Mouse (Mus musculus): ENCODE results near the gene Cd300lb. TPM values are rescaled to one million over a fixed set of nuclear protein-coding genes. Genes with fewer than 3 reads are reported as not detected.

Cd300lb gene
- polyA plus RNA-seq, 1 experiment from 2014 or later, result 0.21 TPM

DNA sequence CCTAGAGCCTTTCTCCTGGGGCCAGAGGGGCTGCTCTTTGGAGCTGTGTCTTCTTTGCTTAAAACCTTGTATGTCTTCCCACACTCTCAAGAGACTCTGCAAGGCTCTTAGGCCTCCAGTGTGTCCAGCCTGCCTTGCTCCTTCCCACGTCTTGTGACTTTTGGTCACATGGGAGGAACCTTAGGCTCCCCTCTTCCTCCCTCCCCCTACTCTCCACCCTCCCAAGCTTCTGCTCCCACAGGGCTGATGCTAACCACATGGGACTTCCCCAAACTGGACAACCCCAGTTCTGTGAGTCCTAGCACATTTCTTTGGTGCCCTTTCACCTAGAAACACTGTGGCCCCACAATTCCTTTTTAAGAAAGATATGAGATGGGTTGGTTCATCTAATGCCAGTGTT is 36.2 kb downstream of the Cd300lb start:
- H3K4me2 ChIP-seq (ENCODE audit: low read length), result no peak overlapping the region
- WGBS, result 47% methylated on average over 1 of the region's 1 CpGs
- H3K9ac ChIP-seq (replicated peaks; ENCODE audit: low read length), result no peak overlapping the region
- no peak overlapping the region for H3K27ac ChIP-seq (replicated peaks; ENCODE audit: low read depth, low read length)
- no peaks in the 10 kb centered on the region for H3K4me1 ChIP-seq (ENCODE audit: control insufficient read depth, insufficient read depth, low read length)
- no peaks in the 10 kb centered on the region for H3K9me3 ChIP-seq (ENCODE audit: control insufficient read depth, low read length)
- DNase-seq, result no peak
- H3K36me3 ChIP-seq (ENCODE audit: control insufficient read depth, insufficient read depth, low read length), result no peaks in the 10 kb centered on the region
- ATAC-seq (ENCODE audit: low FRiP score, low TSS enrichment), result no peak
- no peaks in the 10 kb centered on the region for H3K27me3 ChIP-seq (ENCODE audit: control insufficient read depth, insufficient read depth, low read length)
- no peak overlapping the region for H3K4me3 ChIP-seq (replicated peaks; ENCODE audit: low read depth, low read length)

DNA sequence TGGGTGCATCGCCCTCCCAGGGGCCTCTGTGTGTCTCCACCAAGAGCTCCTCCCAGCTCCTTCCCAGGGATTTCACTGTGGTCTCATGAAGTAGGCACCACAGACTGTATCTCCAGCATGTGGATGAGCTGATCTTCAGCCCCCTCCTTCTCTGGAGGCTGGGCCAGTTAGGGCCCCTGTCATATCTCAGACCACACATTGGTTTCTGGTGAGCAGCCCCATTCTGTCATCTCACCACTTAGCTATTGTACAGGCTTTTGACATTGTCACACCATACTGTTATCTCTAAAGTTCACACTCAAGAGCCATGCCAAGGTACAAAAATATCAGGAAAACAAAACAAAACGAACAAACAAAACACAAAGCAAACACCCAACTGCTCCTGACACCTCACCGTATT is 38.1 kb downstream of the Cd300lb start:
- no peaks in the 10 kb centered on the region for H3K4me1 ChIP-seq (ENCODE audit: control insufficient read depth, insufficient read depth, low read length)
- no peaks in the 10 kb centered on the region for H3K27me3 ChIP-seq (ENCODE audit: control insufficient read depth, insufficient read depth, low read length)
- H3K27ac ChIP-seq (replicated peaks; ENCODE audit: low read depth, low read length), result no peak overlapping the region
- no peak for ATAC-seq (ENCODE audit: low FRiP score, low TSS enrichment)
- H3K9me3 ChIP-seq (ENCODE audit: control insufficient read depth, low read length), result no peaks in the 10 kb centered on the region
- 88% methylated on average over 3 of the region's 3 CpGs for WGBS
- H3K9ac ChIP-seq (replicated peaks; ENCODE audit: low read length), result no peak overlapping the region
- H3K4me3 ChIP-seq (replicated peaks; ENCODE audit: low read depth, low read length), result no peak overlapping the region
- H3K4me2 ChIP-seq (ENCODE audit: low read length), result no peak overlapping the region
- H3K36me3 ChIP-seq (ENCODE audit: control insufficient read depth, insufficient read depth, low read length), result no peaks in the 10 kb centered on the region
- no peak for DNase-seq

DNA sequence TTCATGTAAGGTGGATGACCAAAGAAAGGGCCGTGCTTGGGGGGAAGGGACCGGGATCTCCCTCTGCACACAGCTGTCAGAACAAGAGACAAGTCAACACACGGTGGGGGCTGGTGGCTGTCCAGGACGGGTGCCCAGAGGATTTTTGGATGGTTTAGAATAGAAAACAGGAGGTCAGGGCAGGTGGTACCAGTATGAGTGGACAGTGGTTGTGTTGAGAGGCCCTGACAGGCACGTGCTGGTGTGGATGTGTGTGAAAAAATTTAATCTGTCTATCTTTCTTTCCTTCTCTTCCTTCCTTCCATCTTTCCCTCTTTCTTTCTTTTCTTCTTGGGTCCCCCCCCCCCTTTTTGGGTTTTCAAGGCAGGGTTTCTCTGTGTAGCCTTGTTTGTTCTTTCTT is 43.6 kb downstream of the Cd300lb start:
- 50% methylated on average over 5 of the region's 5 CpGs for WGBS
- DNase-seq, result no peak

DNA sequence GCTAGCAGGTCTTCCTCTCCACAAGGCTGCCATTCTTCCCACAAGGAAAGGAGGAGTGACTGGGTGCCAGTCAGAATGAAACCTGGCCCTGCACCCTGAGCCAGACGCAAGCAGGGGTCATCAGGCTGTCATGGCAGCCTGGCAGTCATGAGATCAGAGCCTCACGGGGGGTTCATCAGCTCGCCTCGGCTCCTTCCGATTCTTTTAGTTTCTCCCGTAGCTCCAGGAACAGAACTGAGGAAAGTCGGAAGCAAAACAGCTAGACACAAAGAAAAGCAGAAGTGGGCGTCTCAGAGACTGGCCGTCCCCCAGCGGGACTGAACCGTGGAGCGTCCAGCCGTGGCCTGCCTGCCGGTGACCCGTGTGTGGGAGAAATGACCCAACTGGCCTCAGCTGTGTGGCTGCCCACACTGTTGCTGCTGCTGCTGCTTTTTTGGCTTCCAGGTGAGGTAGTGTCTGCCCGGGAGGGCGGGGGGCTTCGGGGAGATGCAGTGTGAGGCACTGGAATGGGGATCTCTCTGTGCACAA is 44.1 kb downstream of the Cd300lb start, which contains the start of gene Cd300a:
Gene Cd300a (plus strand): TSS at position 51 of the 528 bp plus-strand sequence.
- DNase-seq (no peak), ATAC-seq (ENCODE audit: low FRiP score, low TSS enrichment) (no peak)
- Histone ChIP-seq H3K4me3 (replicated peaks; ENCODE audit: low read depth, low read length) (no peak within 1 kb of the TSS), H3K27ac (replicated peaks; ENCODE audit: low read depth, low read length) (no peak within 1 kb of the TSS), H3K36me3 (ENCODE audit: control insufficient read depth, insufficient read depth, low read length) (no peaks in the 10 kb centered on the region), H3K9me3 (ENCODE audit: control insufficient read depth, low read length) (no peaks in the 10 kb centered on the region), H3K27me3 (ENCODE audit: control insufficient read depth, insufficient read depth, low read length) (no peaks in the 10 kb centered on the region), H3K4me2 (ENCODE audit: low read length) (no peak within 1 kb of the TSS), H3K9ac (replicated peaks; ENCODE audit: low read length) (no peak within 1 kb of the TSS), H3K4me1 (ENCODE audit: control insufficient read depth, insufficient read depth, low read length) (no peaks in the 10 kb centered on the region)
- 39% methylated on average over 18 of the region's 18 CpGs for WGBS

More for the DNA sequence above, 43.6 kb downstream of the Cd300lb start:
- no peak for ATAC-seq (ENCODE audit: low FRiP score, low TSS enrichment)
- H3K36me3 ChIP-seq (ENCODE audit: control insufficient read depth, insufficient read depth, low read length), result no peaks in the 10 kb centered on the region
- no peak overlapping the region for H3K9ac ChIP-seq (replicated peaks; ENCODE audit: low read length)
- no peaks in the 10 kb centered on the region for H3K9me3 ChIP-seq (ENCODE audit: control insufficient read depth, low read length)
- no peak overlapping the region for H3K27ac ChIP-seq (replicated peaks; ENCODE audit: low read depth, low read length)
- H3K27me3 ChIP-seq (ENCODE audit: control insufficient read depth, insufficient read depth, low read length), result no peaks in the 10 kb centered on the region
- H3K4me1 ChIP-seq (ENCODE audit: control insufficient read depth, insufficient read depth, low read length), result no peaks in the 10 kb centered on the region
- no peak overlapping the region for H3K4me3 ChIP-seq (replicated peaks; ENCODE audit: low read depth, low read length)
- no peak overlapping the region for H3K4me2 ChIP-seq (ENCODE audit: low read length)

DNA sequence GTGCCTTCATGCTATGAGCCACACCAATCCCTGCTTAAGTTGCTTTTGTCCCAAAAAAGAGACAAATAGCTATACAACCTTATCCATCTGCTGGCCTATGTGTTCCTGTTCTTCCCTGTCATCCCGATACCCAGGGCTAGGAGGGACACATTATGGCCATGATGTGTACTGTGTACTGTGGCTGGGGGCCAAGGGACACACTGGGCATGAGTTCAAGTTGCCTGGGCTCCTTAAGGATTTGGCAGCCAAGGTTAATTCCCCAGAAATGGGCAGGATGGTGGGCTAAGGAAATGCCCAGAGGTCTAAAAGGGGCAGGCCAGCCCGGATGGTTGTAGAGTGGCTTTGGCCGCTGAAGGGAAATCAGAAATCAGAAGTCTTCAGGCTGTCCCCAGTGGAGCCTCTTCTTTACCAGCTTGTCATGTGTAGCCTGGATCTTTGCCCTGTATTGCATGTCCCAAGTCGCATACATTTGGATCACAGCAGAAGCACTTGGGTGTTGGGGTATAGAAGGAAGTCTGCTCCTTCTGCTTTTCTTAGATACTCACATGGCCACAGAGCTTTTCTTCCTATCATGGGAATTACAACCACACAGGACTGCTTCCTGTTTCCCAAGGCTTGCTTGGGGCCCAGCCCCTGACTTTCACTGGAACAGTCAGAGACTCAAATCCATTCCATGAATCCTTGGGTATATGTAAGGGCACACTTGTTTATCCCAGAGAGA is 49.6 kb downstream of the Cd300lb start:
- DNase-seq (no peak), ATAC-seq (ENCODE audit: low FRiP score, low TSS enrichment) (no peak)
- 87% methylated on average over 4 of the region's 4 CpGs for WGBS
- Histone ChIP-seq H3K27me3 (ENCODE audit: control insufficient read depth, insufficient read depth, low read length) (no peaks in the 10 kb centered on the region), H3K27ac (replicated peaks; ENCODE audit: low read depth, low read length) (no peak overlapping the region), H3K4me1 (ENCODE audit: control insufficient read depth, insufficient read depth, low read length) (no peaks in the 10 kb centered on the region), H3K4me2 (ENCODE audit: low read length) (no peak overlapping the region), H3K4me3 (replicated peaks; ENCODE audit: low read depth, low read length) (no peak overlapping the region), H3K9me3 (ENCODE audit: control insufficient read depth, low read length) (no peaks in the 10 kb centered on the region), H3K36me3 (ENCODE audit: control insufficient read depth, insufficient read depth, low read length) (no peaks in the 10 kb centered on the region), H3K9ac (replicated peaks; ENCODE audit: low read length) (no peak overlapping the region)

DNA sequence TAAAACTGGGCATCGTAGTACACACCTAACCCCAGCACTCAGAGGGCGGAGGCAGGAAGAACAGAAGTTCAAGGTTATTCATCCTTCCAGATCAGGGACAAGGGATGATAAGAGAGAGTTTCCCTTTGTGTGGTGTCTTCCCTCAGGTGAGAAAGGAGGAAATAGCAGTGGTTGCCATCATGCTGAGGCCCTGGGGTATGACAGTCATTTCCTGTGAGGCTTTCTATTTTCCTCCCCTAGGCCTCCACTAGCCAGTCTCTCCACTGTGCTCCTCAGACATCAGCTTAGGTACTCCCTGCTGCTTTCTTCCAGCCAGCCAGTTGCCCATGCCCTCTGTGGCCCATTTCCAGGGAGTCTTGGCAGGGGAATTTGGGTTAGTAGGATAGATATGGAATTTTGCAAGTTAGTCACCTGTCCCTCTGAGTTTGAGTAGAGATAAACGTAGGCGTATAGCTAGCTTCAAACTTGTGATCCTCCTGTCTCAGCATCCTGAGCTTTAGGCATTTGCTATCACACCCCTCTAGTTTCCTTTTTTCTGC is 50.9 kb downstream of the Cd300lb start:
- WGBS, result 96% methylated on average over 4 of the region's 4 CpGs
- Histone ChIP-seq H3K4me1 (ENCODE audit: control insufficient read depth, insufficient read depth, low read length) (no peaks in the 10 kb centered on the region), H3K4me2 (ENCODE audit: low read length) (no peak overlapping the region), H3K27ac (replicated peaks; ENCODE audit: low read depth, low read length) (no peak overlapping the region), H3K36me3 (ENCODE audit: control insufficient read depth, insufficient read depth, low read length) (no peaks in the 10 kb centered on the region), H3K27me3 (ENCODE audit: control insufficient read depth, insufficient read depth, low read length) (no peaks in the 10 kb centered on the region), H3K9ac (replicated peaks; ENCODE audit: low read length) (no peak overlapping the region), H3K4me3 (replicated peaks; ENCODE audit: low read depth, low read length) (no peak overlapping the region), H3K9me3 (ENCODE audit: control insufficient read depth, low read length) (no peaks in the 10 kb centered on the region)
- DNase-seq, result no peak
- no peak for ATAC-seq (ENCODE audit: low FRiP score, low TSS enrichment)

DNA sequence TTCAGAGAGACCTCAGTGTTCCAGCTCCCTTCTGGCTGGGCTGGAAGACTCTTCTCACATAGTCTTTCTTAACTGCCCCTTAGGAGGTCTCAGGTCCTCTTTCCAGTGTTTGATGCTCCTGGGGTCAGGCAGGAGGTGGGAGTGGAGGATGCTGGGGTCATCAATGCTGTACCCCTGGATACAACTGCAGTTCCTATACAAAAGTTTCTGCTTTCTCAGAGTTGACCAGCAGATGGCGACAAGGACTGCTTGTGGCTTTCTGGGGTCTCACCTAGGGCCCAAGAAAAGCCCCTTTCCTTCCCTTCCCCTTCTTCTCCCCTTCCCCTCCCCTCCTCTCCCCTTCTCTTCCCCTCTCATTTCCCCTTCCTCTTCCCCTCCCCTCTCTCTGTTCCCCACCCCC is 53.6 kb downstream of the Cd300lb start:
- H3K9me3 ChIP-seq (ENCODE audit: control insufficient read depth, low read length), result no peaks in the 10 kb centered on the region
- H3K4me2 ChIP-seq (ENCODE audit: low read length), result no peak overlapping the region
- no peak overlapping the region for H3K4me3 ChIP-seq (replicated peaks; ENCODE audit: low read depth, low read length)
- H3K27me3 ChIP-seq (ENCODE audit: control insufficient read depth, insufficient read depth, low read length), result no peaks in the 10 kb centered on the region
- no peaks in the 10 kb centered on the region for H3K36me3 ChIP-seq (ENCODE audit: control insufficient read depth, insufficient read depth, low read length)
- ATAC-seq (ENCODE audit: low FRiP score, low TSS enrichment) (no peak), DNase-seq (peak; percentile 78)
- no peak overlapping the region for H3K27ac ChIP-seq (replicated peaks; ENCODE audit: low read depth, low read length)
- WGBS, result 0% methylated on average over 1 of the region's 1 CpGs
- H3K9ac ChIP-seq (replicated peaks; ENCODE audit: low read length), result no peak overlapping the region
- H3K4me1 ChIP-seq (ENCODE audit: control insufficient read depth, insufficient read depth, low read length), result no peaks in the 10 kb centered on the region

DNA sequence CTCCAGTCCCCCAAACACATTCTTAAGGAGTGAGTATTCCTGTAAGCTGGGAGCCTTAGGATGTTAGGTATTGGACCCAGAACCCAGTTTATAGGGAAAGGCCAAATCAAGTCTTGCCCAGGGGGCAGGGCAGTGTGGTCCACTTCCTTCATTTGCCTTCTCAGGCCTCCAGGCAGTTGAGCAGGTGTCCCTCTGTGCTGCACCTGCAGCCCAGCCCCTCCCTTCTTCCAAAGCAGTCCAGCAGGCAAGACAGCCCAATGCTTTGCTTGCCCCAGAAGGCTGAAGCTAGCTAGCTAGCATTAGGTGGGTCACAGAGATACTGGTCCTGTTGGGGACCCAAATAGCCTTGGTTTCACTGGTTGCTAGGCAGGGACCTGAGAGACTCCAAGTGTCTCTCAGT is 54.0 kb downstream of the Cd300lb start:
- no peak overlapping the region for H3K27ac ChIP-seq (replicated peaks; ENCODE audit: low read depth, low read length)
- H3K4me1 ChIP-seq (ENCODE audit: control insufficient read depth, insufficient read depth, low read length), result no peaks in the 10 kb centered on the region
- no peak overlapping the region for H3K9ac ChIP-seq (replicated peaks; ENCODE audit: low read length)
- H3K27me3 ChIP-seq (ENCODE audit: control insufficient read depth, insufficient read depth, low read length), result no peaks in the 10 kb centered on the region
- no peak for DNase-seq
- H3K4me3 ChIP-seq (replicated peaks; ENCODE audit: low read depth, low read length), result no peak overlapping the region
- no peak overlapping the region for H3K4me2 ChIP-seq (ENCODE audit: low read length)
- no peak for ATAC-seq (ENCODE audit: low FRiP score, low TSS enrichment)
- no peaks in the 10 kb centered on the region for H3K9me3 ChIP-seq (ENCODE audit: control insufficient read depth, low read length)
- H3K36me3 ChIP-seq (ENCODE audit: control insufficient read depth, insufficient read depth, low read length), result no peaks in the 10 kb centered on the region

DNA sequence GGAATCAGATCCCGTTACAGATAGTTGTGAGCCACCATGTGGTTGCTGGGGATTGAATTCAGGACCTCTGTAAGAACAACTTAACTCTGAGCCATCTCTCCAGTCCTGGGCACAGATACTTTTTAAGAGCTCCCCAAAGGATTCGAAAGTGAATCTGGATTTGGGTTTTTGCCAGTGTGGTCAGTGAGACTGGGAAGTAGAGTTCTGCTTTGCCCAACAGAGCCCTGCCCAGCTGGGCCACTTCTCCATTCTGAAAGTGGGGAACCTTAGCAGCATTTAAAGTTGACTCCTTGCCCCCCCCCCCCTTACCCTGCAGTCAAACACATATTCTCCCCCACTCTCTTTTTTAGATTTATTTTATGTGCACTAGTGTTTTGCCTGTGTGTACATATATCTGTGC is 54.5 kb downstream of the Cd300lb start:
- Histone ChIP-seq H3K27ac (replicated peaks; ENCODE audit: low read depth, low read length) (no peak overlapping the region), H3K4me1 (ENCODE audit: control insufficient read depth, insufficient read depth, low read length) (no peaks in the 10 kb centered on the region), H3K27me3 (ENCODE audit: control insufficient read depth, insufficient read depth, low read length) (no peaks in the 10 kb centered on the region), H3K36me3 (ENCODE audit: control insufficient read depth, insufficient read depth, low read length) (no peaks in the 10 kb centered on the region), H3K9me3 (ENCODE audit: control insufficient read depth, low read length) (no peaks in the 10 kb centered on the region), H3K4me3 (replicated peaks; ENCODE audit: low read depth, low read length) (no peak overlapping the region), H3K9ac (replicated peaks; ENCODE audit: low read length) (no peak overlapping the region), H3K4me2 (ENCODE audit: low read length) (no peak overlapping the region)
- DNase-seq (no peak), ATAC-seq (ENCODE audit: low FRiP score, low TSS enrichment) (no peak)
- 84% methylated on average over 2 of the region's 2 CpGs for WGBS

All from midbrain, embryonic 14.5 days (tissue).